In genomic region chr10:117829472-117830155, GRCm38 (mm10) we compare ENCODE assay signal across 16 mouse cellular contexts. TPM values are rescaled to one million over a fixed set of nuclear protein-coding genes. Genes with fewer than 3 reads are reported as not detected.
A peak's percentile ranks its signal among the peaks of the same experiment; 100 is the strongest.
DNase-seq lines count a peak whose midpoint lies in the region; ATAC-seq lines count a peak whose summit lies in the region.
"Had no signal": no experiment of that assay in that cellular context is flagged by ENCODE, and none has a peak within 500 bp of the region (broad histone marks: within the 10 kb centered on the region; RNA-seq: fewer than 3 reads in every experiment).

No protein-coding gene starts in this region.

- ATAC-seq in megakaryocyte, adult 5-6 weeks (ENCODE audit: poor library complexity, severe bottlenecking) = peak; percentile 78
- ATAC-seq: forebrain, embryonic 15.5 days; intestine, embryonic 16.5 days; Patski had no signal

- peak; percentile 53 to 54 for DNase-seq in spleen, postnatal 36 days (ENCODE audit: low spot score in 2 of 2)
- DNase-seq in spleen, postnatal 4 days (ENCODE audit: low spot score in 2 of 2) = no peak
- peak; percentile 72 for DNase-seq in T-cell, adult 2 months (ENCODE audit: low spot score)
- no peak for DNase-seq in cerebellum, postnatal 10 days
- DNase-seq in gastrocnemius, postnatal 4 days (ENCODE audit: low spot score in 2 of 2) = no peak
- DNase-seq in retina, postnatal 1 day = no peak
- DNase-seq: cerebellum, postnatal 36 days; gastrocnemius, adult 2 months; heart, postnatal 10 days; lung, postnatal 4 days; midbrain, embryonic 14.5 days; thymus, postnatal 36 days had no signal

RNA-seq across cellular contexts. Expression of gene Rap1b, which starts 16.2 kb away (rescaled TPM):
- total RNA-seq in megakaryocyte, adult 5-6 weeks (2015) = 448 and 514 TPM in 2 replicates
- 174 and 218 TPM in 2 replicates for total RNA-seq in megakaryocyte, adult 5-6 weeks (2017)
- total RNA-seq in gastrocnemius, postnatal 4 days (2021) = 10 to 100 TPM; 69.7 to 77.3 TPM

RNA-seq across cellular contexts. Expression of gene Nup107, which starts 37.1 kb away (rescaled TPM):
- 50.3 and 50.9 TPM in 2 replicates for total RNA-seq in megakaryocyte, adult 5-6 weeks (2015)
- 57.7 and 68.7 TPM in 2 replicates for total RNA-seq in megakaryocyte, adult 5-6 weeks (2017)
- 10 to 100 TPM; 16.8 to 21.3 TPM for total RNA-seq in gastrocnemius, postnatal 4 days (2021)

Comparison
In these comparisons a context has a peak if more than half of its experiments do, and no peak if none do; other contexts are left out.
1. DNase-seq: peak in spleen, postnatal 36 days (2 of 2) and T-cell, adult 2 months (single experiment); none in spleen, postnatal 4 days (0 of 2), cerebellum, postnatal 10 days (0 of 2), gastrocnemius, postnatal 4 days (0 of 2) and retina, postnatal 1 day (single experiment).